Mouse (Mus musculus) ES-E14 (cell line): ENCODE data around the gene Gm37419.

Experiments used
- CHD2 ChIP-seq: IDR thresholded peaks from 2 replicates; pipeline ENCODE4 v1.6.1; 2014; ENCODE audit warnings: mild to moderate bottlenecking, low read depth, low read length, inconsistent platforms
- HCFC1 ChIP-seq: IDR thresholded peaks from 2 replicates; pipeline ENCODE4 v1.6.1; 2012; ENCODE audit warnings: low read length, inconsistent platforms, borderline replicate concordance; ENCODE audit not compliant: insufficient read depth
- MAFK ChIP-seq: IDR thresholded peaks from 2 replicates; pipeline ENCODE4 v1.6.1; 2014; ENCODE audit warnings: mild to moderate bottlenecking, low read depth, low read length, inconsistent platforms; ENCODE audit not compliant: insufficient read depth
- ZC3H11A ChIP-seq: IDR thresholded peaks from 2 replicates; pipeline ENCODE4 v1.6.1; 2012; ENCODE audit warnings: low read depth, mild to moderate bottlenecking, inconsistent platforms, low read length, borderline replicate concordance

DNA sequence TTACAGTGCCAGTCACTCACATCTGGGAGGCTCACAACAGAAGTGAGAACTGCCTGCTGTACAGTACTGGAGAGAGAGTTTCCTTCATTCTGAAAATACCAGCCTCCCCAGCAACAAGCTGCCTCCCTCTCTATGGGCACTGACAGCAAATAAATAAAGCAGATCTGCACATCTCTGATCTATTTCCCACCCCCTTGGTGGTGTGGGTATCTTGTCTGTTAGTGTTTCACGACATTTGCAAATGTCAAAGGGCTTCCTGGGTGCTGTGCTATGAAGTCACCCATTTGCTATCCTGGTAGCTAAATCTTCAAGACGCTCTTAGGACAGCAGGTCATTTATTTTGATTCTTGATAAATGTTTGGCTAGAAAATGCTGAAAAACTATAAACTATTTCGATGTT lies 8.9 kb downstream of the Gm37419 start:
- no peak for TF ChIP-seq HCFC1
- TF ChIP-seq MAFK = no peak
- no peak for TF ChIP-seq ZC3H11A
- TF ChIP-seq CHD2 = no peak
